Mouse (Mus musculus) gastrocnemius, postnatal 10 days (tissue): ENCODE results near the gene Insm2. TPM values are rescaled to one million over a fixed set of nuclear protein-coding genes. Genes with fewer than 3 reads are reported as not detected.
"Not testable (repeated sequence)": the region's sequence is repeated elsewhere in the genome, so short reads cannot be mapped to it uniquely, and the experiment has no call there.

Source experiments
- DNase-seq: peaks from one replicate; pipeline ENCODE4 v3.0.0; 2021; ENCODE audit warnings: mixed read lengths
- long read RNA-seq, 2 experiments: library from polyadenylated mRNA; stranded (forward); transcript quantifications; one replicate each; pipeline ENCODE4 v2.0.0; 2021
- total RNA-seq, 2 experiments: library from RNA; stranded (reverse); gene quantifications; 2 replicates each; pipeline ENCODE4 v1.2.3; 2021

Gene Insm2
- total RNA-seq = not detected
- long read RNA-seq, experiment 1 = 0 reads
- long read RNA-seq, experiment 2 = 0 reads

DNA sequence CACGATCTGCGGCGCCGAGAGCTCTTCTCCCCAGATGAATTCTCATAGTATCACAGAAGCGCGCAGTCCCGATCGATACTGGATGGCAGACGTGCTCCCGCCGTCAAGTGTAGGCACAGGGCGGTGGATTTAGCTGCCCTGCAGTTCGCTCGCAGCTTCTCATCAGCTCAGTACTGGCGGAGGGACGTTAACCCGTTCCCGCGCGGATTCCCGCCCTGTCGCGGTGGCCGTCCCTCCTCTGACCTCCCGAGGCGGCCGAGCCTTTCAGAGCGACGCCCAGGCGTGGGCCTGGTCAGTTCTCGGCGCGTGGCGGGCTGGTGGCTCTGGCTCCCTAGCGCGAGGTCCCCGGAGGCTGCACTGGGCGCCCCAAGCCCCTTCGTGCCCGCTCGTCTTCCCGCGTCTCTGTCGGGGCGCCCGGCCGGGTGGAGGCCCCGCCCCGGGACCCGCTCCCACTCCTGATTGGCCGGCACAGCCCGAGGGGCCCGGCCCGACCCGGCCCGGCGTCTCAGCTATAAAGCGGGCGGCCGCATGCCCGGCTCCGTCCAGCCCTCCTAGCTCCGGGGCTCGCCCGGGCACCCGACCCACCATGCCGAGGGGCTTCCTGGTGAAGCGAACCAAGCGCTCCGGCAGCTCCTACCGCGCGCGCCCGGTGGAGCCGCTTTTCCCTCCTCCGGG lies at the start of gene Insm2:
Gene Insm2, plus strand, starts transcription at position 541 of the 675 bp plus-strand sequence.
- peak; percentile 10 for DNase-seq

DNA sequence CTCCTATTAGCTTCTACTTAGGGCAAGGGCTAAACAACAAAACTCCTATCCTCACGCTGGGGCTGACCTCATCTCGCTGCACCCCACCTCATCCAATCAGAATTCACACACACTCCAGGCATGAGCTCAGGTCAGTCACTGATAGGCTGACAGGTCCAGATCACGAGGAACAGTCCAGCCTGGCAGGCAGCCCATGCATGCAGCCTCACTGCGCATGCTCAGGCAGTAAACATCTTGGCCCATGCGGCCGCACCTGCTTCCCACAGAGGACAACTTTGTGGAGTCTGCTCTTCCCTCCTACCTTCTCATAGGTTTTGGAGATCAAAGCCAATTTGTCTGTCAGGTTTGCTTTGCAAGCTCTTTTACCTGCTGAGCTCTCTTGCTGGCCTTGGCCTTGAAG lies 44.3 kb upstream of the Insm2 start:
- not testable (repeated sequence) for DNase-seq

DNA sequence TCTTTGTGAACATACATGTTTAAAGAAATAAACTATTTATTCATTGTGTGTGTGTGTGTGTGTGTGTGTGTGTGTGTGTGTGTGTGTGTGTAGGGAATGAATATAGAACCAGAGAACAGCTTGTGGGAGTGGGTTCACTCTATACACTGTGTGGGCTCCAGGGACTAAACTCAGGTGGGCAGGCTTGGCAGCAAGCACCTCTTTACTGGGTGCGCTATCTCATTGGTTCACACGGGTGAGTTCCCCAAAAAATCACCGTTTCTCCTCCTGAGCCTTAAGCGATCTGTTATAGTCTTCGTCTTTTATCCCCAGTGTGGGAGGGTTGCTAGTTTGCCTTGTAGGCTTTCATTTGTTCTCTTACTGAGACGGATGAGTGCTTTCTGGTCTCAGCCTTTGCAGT lies 41.4 kb upstream of the Insm2 start:
- no peak for DNase-seq

DNA sequence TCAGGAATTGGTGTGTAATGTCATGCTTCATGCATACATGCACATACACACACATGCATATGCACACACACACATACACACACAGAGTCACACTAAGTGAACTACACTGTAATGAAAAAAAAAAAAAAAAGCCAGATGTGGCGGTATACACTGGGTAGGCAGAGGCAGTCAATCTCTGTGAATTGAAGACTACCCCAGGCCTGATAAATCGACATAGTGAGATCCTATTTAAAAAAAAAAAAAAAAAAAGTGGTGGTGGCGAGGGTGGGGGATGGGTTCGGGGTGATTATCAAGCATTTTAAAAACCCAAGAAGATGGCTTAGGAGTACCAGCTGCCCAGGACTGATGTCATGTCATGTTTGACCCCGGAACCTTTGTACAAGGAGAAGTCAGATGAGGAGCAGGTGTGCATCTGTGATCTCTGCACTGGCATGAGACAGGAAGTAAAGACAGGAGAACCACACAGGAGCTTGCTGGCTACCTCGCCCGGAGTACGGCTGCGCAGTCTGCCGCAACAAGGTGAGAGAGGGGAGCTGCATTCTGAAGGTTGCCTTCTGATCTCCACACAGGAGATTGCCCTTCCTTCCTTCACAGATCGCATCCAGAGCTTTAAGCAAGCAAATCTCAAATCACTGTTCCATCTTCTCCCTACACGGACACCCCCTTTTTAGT lies 39.9 kb upstream of the Insm2 start:
- no peak for DNase-seq

DNA sequence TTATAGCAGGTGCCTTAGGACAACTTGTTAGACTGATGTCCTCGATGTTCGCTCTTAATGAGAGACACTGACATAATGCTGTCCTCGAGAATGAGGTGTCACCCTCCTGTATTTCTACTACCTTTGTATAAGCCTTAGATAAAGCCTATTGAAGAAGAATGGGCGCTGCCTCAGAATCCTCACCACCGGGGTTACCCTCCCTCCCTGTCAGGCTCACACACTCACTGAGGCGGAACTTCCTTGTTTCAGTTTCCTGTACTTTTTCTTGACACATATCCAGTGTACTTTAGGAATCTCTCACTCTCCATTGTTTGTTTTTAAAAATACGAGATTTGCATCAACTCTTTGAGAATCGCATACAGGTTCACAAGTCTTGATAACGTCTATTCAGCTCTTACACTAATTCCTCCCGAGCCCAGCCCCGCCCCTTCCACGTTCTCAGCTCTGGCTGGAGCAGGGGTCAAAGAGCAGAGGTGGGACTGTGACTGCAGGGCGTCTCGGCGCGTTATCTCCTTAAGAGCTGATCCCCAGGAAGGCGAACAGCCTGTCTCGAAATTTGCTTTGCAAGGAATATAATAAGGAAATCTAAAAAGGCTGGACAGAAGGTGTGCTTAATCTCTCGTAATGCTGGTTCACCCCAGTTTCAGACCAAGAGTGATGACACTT lies 39.1 kb upstream of the Insm2 start:
- DNase-seq = no peak

DNA sequence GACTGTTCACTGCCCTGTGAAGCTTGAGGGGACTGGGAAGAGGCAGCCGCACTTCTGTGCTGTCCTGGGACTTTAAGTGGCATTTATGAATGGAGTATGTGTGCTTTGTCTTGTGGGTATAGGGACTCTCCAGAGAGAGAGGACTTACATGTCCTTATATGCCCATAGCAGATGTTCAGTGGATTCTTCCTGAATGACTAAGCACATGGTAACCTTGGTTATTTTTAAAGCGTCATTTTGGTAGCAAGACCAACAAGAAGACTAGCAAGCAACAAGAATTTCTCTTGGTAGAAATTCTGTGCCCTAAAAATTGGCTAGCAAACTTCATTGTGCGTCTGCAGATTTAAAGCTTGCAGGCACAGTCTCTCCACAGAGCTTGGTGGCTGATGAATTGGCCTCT lies 35.5 kb upstream of the Insm2 start:
- DNase-seq = no peak

DNA sequence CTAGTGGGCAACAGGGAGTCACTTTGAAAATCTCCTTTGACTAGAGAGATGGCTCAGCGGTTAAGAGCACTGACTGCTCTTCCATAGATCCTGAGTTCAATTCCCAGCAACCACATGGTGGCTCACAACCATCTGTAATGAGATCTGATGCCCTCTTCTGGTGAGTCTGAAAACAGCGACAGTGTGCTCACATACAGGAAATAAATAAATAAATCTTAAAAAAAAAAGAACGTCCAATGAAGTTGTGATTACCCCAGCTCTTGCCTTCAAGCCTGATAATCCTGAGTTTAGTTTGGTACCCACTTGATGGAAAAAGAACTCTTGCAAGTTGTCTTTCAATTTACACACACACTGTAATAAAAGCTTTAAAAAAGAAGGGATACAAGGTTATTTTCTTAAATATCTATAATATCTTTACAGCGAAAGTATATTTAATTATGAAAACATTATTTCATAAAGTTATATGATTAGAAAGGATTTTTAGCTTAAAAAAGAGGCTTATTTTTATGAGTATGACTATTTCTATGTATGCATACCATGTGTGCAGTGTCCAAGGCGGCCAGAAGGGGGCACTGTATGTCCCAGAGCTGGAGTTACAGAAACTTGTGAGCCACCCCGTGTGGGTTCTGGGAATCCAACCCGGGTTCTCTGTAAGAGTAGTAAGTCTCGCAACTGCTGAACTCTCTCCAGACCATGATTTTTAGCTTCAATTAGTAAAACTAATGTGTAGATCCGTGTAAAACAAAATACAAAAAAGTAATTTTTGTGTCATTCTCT lies 34.9 kb upstream of the Insm2 start:
- no peak for DNase-seq

DNA sequence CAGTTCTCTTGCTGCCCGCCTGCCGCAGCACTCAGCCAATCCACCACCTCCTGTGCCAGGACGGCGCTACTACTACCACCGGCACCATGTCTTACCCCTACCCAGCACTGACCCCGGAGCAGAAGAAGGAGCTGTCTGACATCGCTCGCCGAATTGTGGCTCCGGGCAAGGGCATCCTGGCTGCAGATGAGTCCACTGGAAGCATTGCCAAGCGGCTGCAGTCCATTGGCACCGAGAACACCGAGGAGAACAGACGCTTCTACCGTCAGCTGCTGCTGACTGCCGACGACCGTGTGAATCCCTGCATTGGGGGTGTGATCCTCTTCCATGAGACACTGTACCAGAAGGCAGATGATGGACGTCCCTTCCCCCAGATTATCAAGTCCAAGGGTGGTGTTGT lies 34.0 kb upstream of the Insm2 start, which contains the start of gene Aldoart2:
Gene Aldoart2, plus strand, starts transcription at position 34 of the 400 bp plus-strand sequence.
- no peak for DNase-seq

DNA sequence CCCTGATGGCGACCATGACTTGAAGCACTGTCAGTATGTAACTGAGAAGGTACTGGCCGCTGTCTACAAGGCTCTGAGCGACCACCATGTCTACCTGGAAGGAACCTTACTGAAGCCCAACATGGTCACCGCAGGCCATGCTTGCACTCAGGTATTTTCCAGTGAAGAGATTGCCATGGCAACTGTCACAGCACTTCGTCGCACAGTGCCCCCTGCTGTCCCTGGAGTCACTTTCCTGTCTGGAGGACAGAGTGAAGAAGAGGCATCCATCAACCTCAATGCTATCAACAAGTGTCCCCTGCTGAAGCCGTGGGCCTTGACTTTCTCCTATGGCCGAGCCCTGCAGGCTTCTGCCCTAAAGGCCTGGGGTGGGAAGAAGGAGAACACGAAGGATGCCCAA lies 33.4 kb upstream of the Insm2 start:
- no peak for DNase-seq

DNA sequence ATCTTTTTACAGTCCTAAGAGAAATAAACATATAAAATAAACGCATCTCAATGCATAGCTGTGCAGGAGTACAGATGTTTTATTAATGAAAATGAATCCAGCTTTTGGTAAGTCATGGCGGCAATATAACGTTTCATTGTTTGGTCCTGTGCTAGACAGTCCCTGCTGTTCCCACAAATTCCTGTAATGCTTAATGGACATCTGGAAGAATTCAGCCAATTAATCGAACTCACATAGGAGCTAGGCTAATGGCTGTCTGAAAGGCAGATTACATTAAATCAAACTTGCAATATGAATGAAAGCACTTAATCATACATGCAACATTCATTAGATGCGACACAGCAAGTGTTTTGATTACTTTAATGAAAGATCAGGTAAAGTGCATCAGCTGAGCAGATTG lies 32.4 kb upstream of the Insm2 start:
- no peak for DNase-seq

DNA sequence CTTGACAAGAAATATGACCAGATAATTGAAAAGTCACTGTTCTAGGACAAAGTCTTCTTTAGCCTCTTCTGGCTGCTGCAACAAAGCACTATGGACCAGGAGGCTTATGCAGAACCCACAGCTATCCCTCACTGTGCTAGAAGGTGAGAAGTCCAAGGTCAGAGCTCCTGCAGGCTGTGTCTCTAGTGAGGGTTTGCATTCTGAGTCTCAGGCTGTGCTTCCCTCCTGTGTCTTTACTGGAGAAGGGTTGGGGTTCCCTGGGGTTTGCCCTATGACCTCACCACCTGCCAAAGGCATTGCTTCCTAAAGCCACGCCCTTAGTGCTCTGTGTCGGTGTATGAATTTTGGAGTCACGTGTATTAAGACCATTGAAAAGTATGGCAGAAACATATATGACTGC lies 30.8 kb upstream of the Insm2 start:
- DNase-seq = no peak

DNA sequence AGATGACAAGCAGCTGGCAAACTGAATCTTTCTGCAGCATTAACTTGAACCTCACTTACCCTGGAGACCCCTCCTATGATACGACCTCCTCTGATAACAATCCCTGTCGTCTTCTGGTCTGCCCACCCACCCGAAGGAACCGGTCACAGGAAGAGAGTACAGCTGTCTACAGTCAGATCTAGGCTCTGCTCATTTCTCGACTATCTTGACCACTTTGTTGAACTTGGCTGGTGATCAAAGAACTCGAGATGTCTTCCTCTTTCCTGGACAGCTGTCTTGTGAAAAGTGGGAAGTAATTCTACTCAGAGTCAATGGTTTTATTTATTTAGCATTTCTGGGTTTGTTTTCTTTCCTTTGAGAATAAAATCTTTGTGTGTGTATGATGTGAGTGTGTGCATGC lies 29.6 kb upstream of the Insm2 start:
- DNase-seq = no peak

DNA sequence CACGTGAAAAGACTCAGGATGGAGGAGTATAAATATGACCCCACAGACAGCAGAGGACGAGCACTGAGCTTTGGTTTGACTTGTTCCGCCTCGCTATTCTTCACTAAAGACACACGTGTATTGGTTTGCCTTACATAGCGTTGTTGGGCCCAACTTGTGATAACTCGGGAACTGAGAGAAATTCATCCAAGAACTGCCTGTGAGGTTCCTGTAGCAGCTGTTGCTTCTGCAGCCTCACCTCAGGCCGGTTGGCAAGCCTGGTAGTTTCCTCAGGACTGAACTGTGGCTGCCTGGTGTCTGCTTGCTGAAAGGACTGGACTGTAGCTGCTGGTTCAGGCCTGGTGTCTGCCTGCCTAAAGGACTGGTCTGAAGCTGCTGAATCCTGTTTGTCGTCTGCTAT lies 28.6 kb upstream of the Insm2 start:
- no peak for DNase-seq

DNA sequence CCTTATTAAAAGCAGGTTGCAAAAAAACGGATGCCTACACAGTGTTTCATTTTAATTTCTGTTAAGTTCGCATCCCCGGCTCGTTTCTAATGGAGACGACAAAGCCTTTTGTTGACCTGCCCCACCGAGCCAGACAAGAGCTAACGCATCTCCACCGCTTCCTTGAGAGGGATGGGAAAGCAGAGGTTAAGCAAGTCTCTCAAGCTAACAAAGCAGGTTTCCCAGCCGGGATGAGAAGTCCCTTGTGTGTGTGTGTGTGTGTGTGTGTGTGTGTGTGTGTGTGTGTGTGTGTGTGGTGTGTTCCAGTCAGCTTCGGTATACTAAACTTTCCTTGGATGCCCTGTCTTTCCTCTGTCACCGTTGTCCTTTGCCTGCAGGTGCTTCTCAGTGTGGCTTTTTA lies 28.0 kb upstream of the Insm2 start:
- no peak for DNase-seq

DNA sequence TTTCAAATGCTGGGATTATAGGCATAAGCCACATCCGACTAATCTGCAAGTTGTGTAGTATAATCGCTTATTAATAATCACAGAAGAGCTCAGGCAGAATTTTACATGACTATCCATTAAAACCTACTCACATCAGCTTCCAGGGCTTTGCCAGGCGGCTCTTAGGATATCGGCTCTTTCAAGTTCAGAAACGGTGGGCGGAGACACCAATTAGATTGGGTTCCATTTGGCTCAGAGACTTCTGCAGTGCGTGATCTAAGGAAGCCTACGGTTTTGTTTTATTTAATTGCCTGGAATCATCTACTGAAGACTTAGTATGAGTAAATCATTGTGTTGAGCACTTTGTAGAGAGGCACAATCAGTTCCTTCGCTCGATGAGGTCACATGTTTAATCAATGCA lies 27.6 kb upstream of the Insm2 start:
- DNase-seq = no peak

DNA sequence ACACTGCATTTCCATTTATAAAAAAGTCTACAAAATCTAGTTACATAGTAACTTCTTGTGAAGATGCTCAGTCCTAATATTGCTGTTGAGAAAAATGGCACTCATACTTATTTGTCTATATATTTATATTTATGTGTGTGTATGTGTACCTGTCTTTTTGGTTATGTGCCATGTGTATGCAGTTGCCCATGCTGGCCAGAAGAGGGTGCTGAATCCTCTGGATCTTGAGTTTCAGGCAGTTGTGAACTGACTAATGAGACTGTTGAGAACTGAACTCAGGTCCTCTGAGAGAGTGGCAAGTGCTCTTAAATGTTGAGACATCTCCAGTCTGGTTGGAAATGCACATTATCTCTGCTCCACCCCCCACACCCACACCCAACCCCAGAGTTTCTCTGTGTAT lies 26.1 kb upstream of the Insm2 start:
- DNase-seq = no peak

DNA sequence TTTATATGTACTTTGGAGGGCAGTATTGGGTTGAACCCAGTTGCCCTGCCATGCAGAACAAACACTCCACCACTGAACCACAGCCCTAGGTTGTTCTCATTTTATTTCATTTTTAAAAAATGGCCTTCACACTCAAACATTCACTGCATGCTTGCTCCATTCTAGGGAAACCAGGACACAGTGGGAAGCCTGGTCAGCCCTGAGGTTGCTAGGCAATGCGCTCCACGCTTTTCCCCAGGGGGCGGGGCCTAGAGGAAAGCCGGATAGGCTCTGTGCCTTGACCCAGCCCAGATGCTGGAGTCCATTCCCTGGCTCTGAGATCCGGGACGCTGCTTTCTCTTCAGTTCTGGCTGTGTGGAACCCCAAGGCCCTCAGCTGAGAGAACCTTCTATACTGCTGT lies 25.4 kb upstream of the Insm2 start:
- DNase-seq = no peak

DNA sequence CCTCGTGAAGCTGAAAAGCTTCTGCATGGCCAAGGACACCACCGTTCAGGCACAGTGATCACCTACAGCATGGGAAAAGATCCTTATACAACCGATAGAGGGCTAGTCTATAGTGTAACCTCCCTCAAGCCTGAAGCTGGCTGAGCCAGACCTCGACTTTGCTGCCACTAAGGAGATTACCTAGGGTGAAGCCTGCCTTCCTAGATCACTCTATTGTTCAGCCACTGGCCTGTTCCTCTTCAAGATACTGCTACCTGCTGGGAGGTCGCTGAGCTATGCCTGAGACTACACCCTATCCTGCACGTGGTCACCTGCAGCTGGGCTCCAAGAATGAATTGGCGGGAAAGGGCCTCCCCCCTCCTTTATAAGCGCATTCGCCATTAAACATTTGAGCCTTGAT lies 12.3 kb upstream of the Insm2 start:
- not testable (repeated sequence) for DNase-seq

DNA sequence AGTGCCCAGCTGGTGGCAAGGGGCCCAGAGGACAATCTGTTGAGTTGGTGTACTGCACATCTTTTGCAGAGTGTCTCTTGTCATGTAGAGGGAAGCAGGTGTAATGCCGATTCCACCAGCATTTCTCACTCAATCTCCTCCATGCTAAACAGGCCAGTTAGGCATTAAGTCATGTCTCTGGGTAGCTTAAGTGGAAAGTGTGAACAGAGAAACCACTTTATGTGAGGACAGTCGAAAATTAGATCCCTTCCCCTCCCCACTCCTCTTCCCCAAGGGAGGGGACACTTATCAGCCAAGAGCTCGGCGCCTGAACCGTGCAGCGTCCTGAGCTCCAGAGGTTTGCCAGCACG lies 715 bp upstream of the Insm2 start:
- DNase-seq = no peak

DNA sequence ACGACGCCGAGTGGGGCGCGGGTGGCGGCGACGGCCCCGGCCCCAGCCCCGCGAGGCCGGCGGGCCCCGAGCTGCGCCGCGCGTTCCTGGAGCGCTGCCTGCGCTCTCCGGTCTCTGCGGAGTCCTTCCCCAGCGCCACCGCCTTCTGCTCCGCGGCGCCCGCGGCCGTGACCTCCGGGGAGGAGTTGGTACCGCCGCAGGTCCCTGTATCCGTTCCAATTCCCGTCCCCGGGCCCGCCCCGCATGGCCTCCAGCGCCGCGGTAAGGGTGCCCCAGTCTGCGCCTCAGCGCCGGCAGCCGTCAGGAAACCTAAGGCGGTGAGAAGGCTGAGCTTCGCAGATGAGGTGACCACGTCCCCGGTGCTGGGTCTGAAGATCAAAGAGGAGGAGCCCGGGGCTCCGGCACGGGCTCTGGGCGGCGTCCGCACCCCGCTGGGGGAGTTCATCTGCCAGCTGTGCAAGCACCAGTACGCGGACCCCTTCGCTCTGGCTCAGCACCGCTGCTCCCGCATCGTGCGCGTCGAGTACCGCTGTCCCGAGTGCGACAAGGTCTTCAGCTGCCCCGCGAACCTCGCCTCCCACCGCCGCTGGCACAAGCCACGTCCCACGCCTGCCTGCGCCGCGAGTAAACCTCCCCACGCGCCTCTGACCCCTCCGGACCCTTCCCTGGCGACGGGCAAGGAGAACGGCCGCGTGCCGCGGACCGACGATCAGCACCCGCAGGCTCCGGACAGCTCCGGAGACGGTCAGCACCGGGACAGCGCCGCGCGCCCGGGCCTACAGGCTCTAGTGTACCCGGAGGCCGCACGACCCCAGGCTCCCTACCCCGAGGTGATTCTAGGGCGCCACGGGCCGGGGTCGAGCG lies 644 bp downstream of the Insm2 start:
- DNase-seq = peak; percentile 78

DNA sequence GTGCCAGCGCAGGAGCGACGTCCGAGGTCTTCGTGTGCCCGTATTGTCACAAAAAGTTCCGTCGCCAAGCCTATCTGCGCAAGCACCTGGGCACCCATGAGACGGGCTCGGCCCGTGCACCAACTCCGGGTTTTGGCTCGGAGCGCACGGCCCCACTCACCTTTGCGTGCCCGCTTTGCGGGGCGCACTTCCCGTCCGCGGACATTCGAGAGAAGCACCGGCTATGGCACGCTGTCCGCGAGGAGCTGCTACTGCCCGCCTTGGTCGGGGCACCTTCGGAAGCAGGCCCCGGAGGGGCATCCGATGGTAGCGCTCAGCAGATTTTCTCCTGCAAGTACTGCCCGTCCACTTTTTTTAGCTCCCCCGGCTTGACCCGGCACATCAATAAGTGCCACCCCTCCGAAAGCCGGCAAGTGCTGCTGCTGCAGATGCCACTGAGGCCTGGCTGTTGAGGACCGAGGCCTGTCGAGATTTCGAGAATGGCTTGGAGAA lies 1.3 kb downstream of the Insm2 start:
- DNase-seq = no peak

DNA sequence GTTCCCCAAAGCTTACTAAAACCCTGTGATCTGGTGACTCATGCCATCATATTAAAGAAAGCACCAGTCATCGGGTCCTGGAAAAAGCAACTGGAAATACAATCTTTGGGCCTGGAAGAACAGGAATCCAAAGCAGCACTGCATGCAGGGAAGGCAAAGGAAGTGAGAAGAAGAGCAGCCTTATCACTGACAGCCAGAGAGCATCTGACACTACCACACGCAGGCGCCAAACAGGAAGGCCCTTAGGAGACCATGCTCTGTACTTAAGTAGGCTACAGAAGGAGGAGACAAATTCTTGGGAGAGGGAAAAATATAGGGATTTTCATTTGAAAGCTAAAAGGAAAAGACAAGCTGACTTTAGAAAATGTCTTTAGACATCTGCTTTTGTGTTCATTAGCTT lies 5.2 kb downstream of the Insm2 start:
- DNase-seq = no peak
